Mouse (Mus musculus) spleen, adult 2 months (tissue): Measurements from ENCODE around the gene Hoxb6. TPM values are rescaled to one million over a fixed set of nuclear protein-coding genes. Genes with fewer than 3 reads are reported as not detected.

Source experiments
- DNase-seq, 2 experiments: peaks; one replicate each; pipeline versions ENCODE4 v3.0.0 to v3.0.0-alpha.2; 2012 to 2021; ENCODE audit warnings: low spot score in 2 of 2, low read depth in 1 of 2
- H3K27ac ChIP-seq: fragments of 200-500 bp; 2 replicates; pipeline ENCODE4 v1.5.1; 2012; ENCODE audit warnings: low read length, inconsistent platforms; ENCODE audit not compliant: insufficient read depth
- H3K27me3 ChIP-seq: fragments of 200-500 bp; 2 replicates; pipeline ENCODE4 v1.6.1; 2012; ENCODE audit warnings: mild to moderate bottlenecking, moderate library complexity, low read length, inconsistent platforms; ENCODE audit not compliant: control insufficient read depth, insufficient read depth
- H3K36me3 ChIP-seq: fragments of 200-500 bp; 2 replicates; pipeline ENCODE4 v1.6.1; 2012; ENCODE audit warnings: mild to moderate bottlenecking, low read length, inconsistent platforms; ENCODE audit not compliant: control insufficient read depth, insufficient read depth
- H3K4me1 ChIP-seq: fragments of 200-500 bp; 2 replicates; pipeline ENCODE4 v1.6.1; 2011; ENCODE audit warnings: inconsistent platforms; ENCODE audit not compliant: control insufficient read depth, insufficient read depth, insufficient read length
- H3K4me3 ChIP-seq: fragments of 200-500 bp; 2 replicates; pipeline ENCODE4 v1.5.1; 2011; ENCODE audit warnings: mild to moderate bottlenecking, inconsistent platforms; ENCODE audit not compliant: insufficient read depth, insufficient read length; ENCODE audit errors: extremely low read depth
- CTCF ChIP-seq: fragments of 200-500 bp; IDR thresholded peaks from 2 replicates; pipeline ENCODE4 v1.5.1; 2011; ENCODE audit warnings: mild to moderate bottlenecking, inconsistent platforms; ENCODE audit not compliant: insufficient read depth, insufficient read length, insufficient replicate concordance; ENCODE audit errors: extremely low read depth
- POLR2A ChIP-seq: fragments of 200-500 bp; IDR thresholded peaks from 2 replicates; pipeline ENCODE4 v1.6.1; 2011; ENCODE audit warnings: low read depth, low read length, inconsistent platforms
- WGBS: fragments of 180-500 bp; shearing (Covaris S2); methylation state at CpG from one replicate; pipeline ENCODE4 v1.1.7; 2018; 5-methylcytosine and 5-hydroxymethylcytosine counted together
- polyA plus RNA-seq: library from polyadenylated mRNA; depleted of rRNA; stranded (reverse); fragments of >200 nt; gene quantifications from 2 replicates; pipeline ENCODE4 v1.2.3, GENCODE M21; 2012

The Hoxb6 gene
- polyA plus RNA-seq, 1 experiment, result 1.3 TPM

DNA sequence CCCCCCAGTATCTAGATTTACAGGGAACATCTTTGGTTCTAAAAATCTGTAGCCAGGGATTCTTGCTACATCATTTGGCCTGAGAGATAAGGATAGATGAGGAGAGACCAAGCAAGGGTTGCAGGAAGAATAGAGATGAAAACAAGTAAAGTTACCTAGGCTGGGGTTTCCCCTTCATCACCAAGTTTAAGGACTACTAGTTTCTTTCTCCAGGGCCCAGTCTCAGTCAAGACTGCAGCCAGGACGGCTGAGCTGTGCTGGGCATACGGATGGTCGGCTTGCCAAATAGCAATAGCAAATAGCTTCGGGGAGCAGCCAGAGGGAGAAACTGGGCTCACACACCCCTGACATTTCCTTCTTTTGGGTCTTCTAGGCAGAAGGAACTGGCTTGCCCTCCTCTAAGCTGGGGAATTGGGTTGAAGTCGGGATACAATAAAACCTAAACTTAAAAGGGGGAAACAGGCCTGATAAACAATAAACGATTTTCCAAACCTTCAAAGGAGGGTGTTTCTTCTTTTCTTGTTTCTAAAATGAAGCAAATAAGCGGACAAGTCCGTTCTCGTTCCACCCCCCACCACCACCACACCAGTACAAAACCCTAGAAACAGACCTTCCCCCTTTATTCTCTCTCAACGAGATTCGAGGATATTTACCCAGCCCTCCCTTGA lies 5.8 kb downstream of the Hoxb6 start:
- TF ChIP-seq CTCF (no peak), POLR2A (no peak)
- no peak overlapping the region for H3K27ac ChIP-seq
- peaks cover 4% of the 10 kb centered on the region; the same call in 1 of the 2 replicates for H3K4me1 ChIP-seq
- no peak overlapping the region for H3K4me3 ChIP-seq
- WGBS, result 53% methylated on average over 11 of the region's 11 CpGs
- H3K36me3 ChIP-seq, result no peaks in the 10 kb centered on the region
- H3K27me3 ChIP-seq, result peaks cover 38% of the 10 kb centered on the region
- DNase-seq, result no peak

DNA sequence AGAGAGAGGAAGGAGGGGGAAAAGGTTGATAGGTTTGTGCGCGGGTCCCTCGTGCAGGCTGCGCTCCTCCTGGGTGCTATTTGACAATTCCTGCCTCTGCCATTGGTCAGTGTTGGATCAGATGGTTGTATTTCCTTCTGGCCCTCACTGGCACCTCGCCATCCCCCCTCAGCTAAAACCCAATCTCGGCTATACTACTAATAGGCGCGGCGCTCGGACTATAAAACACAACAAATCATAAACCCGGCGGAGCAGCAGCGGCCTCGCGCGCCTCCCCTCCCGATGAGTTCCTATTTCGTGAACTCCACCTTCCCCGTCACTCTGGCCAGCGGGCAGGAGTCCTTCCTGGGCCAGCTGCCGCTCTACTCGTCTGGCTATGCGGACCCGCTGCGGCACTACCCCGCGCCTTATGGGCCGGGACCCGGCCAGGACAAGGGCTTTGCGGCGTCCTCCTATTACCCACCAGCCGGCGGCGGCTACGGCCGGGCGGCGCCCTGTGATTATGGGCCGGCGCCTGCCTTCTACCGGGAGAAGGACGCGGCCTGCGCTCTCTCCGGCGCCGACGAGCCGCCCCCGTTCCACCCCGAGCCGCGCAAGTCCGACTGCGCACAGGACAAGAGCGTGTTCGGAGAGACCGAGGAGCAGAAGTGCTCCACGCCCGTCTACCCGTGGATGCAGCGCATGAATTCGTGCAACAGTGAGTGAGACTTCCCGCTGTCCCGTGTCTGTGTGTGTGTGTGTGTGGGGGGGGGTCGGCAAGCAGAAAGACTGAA lies 6.8 kb downstream of the Hoxb6 start:
- DNase-seq, result no peak
- 2% methylated on average over 64 of the region's 66 CpGs for WGBS
- TF ChIP-seq CTCF, result no peak
- no peak for TF ChIP-seq POLR2A
- H3K27ac ChIP-seq, result no peak overlapping the region
- H3K36me3 ChIP-seq, result no peaks in the 10 kb centered on the region
- H3K4me3 ChIP-seq, result peak overlapping the region; percentile 21; the same call in 1 of the 2 replicates
- H3K27me3 ChIP-seq, result peaks cover 40% of the 10 kb centered on the region
- H3K4me1 ChIP-seq, result peaks cover 4% of the 10 kb centered on the region; the same call in 1 of the 2 replicates

DNA sequence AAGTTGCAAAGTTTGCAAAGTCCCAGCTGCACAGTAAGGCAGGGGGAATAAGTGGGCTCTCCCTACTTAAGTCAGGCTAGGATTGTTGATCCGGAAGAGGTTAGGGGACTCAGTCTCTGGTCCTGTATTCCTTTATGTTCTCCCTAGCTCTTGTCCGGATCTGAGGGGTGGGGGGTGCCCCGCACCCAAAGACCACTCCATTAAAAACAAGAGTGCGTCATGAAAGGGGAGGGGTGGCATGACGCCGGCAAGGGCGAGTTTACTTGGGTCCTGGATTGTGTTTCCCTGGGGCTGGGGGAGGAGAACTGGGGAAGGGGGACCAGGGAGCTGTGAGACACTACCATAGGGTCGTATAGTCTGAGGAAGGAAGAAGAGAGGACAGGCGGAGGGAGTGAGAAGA lies 7.5 kb downstream of the Hoxb6 start:
- H3K36me3 ChIP-seq, result no peaks in the 10 kb centered on the region
- no peak overlapping the region for H3K4me3 ChIP-seq
- WGBS, result 9% methylated on average over 9 of the region's 9 CpGs
- DNase-seq, result no peak
- H3K4me1 ChIP-seq, result peaks cover 4% of the 10 kb centered on the region; the same call in 1 of the 2 replicates
- H3K27me3 ChIP-seq, result peaks cover 42% of the 10 kb centered on the region
- TF ChIP-seq CTCF, result no peak
- no peak for TF ChIP-seq POLR2A
- H3K27ac ChIP-seq, result no peak overlapping the region

DNA sequence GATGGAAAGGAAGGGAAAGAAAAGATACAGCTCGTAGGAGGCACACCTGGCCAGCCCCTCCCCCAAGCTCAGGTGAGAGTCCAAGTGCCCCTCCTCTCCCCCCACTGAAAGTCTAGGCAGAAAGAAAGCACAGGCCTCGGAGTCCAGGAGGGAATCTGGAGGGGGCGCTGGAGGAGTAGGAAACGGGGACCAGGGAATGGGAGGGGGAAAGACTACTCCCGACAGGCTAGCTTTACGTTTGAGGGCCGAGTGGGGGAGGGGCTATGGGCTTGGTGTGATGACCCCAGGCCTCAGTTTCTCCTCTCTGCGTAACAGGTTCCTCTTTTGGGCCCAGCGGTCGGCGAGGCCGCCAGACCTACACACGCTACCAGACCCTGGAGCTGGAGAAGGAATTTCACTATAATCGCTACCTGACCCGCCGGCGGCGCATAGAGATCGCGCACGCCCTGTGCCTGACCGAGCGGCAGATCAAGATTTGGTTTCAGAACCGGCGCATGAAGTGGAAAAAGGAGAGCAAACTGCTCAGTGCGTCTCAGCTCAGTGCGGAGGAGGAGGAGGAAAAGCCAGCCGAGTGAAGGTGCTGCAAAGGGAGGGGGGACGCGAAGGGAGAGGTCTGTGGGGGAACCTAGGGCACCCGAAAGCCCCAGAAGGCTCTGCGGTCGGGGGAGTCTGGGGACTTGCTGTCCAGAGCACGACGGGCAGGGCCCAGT lies 8.2 kb downstream of the Hoxb6 start:
- 15% methylated on average over 35 of the region's 35 CpGs for WGBS
- Histone ChIP-seq H3K4me1 (peaks cover 4% of the 10 kb centered on the region; the same call in 1 of the 2 replicates), H3K4me3 (no peak overlapping the region)

DNA sequence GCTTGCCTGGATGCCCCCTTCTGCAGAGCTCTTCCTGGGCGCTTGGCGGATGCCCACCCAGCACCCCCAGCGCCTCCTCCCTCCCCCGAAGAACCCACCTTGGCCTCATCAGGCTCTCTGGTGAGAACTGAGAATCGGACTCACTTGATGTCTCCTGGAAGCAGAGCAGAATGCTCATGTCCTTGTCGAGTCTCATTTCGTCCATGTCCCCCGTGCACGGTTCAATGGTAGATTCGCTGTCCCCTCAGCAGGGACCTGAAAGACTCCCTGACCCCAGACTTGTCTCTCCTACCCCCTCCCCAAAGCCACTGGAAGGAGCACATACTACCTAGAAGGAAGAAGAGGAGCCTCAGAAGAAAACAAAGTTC lies 8.8 kb downstream of the Hoxb6 start:
- 74% methylated on average over 10 of the region's 10 CpGs for WGBS
- Histone ChIP-seq H3K27me3 (peaks cover 38% of the 10 kb centered on the region), H3K4me3 (no peak overlapping the region)

More for the DNA sequence above, 8.2 kb downstream of the Hoxb6 start:
- no peak overlapping the region for H3K27ac ChIP-seq
- peaks cover 42% of the 10 kb centered on the region for H3K27me3 ChIP-seq
- no peaks in the 10 kb centered on the region for H3K36me3 ChIP-seq
- no peak for DNase-seq
- no peak for TF ChIP-seq POLR2A
- no peak for TF ChIP-seq CTCF

DNA sequence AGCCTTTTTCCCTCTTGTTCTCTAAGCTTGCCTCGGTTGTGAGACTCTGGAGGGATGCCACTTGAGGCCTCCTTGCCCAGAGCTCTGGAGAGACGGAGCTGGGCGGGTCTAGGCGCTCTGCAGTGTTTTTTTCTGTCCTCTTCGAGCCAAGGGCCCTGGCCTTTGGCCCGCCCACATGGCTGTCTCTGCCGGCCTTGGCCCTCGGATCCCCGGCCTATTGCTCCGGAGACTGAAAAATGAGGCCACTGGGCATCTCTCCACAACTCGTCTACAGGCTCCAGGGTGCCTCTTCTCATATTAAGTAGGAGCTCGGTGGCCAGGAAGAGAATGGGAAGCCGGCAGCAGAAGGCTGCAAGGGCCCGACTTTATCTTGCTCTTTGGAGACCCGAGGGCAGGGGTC lies 9.6 kb downstream of the Hoxb6 start:
- H3K27ac ChIP-seq, result no peak overlapping the region
- H3K4me3 ChIP-seq, result no peak overlapping the region
- 62% methylated on average over 15 of the region's 15 CpGs for WGBS
- H3K36me3 ChIP-seq, result no peaks in the 10 kb centered on the region
- H3K4me1 ChIP-seq, result peaks cover 4% of the 10 kb centered on the region; the same call in 1 of the 2 replicates
- no peak for DNase-seq
- peaks cover 36% of the 10 kb centered on the region for H3K27me3 ChIP-seq
- TF ChIP-seq CTCF (no peak), POLR2A (no peak)

More for the DNA sequence above, 8.8 kb downstream of the Hoxb6 start:
- H3K27ac ChIP-seq, result no peak overlapping the region
- peaks cover 4% of the 10 kb centered on the region; the same call in 1 of the 2 replicates for H3K4me1 ChIP-seq
- TF ChIP-seq CTCF, result no peak
- TF ChIP-seq POLR2A, result no peak
- no peak for DNase-seq
- no peaks in the 10 kb centered on the region for H3K36me3 ChIP-seq
